Mouse (Mus musculus): ENCODE results near the gene Aurkb.

DNA sequence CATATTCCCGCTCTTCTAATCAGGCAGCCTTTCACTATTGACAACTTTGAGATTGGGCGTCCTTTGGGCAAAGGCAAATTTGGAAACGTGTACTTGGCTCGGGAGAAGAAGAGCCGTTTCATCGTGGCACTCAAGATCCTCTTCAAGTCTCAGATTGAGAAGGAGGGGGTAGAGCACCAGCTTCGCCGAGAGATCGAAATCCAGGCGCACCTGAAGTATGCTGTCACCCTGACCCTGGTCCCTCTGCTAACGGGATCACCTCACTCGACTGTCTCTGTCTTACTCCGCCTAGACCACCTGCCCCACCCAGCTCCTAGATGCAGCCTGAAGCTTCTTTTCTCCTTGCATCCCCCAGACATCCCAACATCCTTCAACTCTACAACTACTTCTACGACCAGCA is 2.7 kb downstream of the Aurkb start:
- TF ChIP-seq CTCF (conservative IDR thresholded peaks at IDR 0.05; ENCODE audit: low read length) (no peak), NANOG (IDR thresholded peaks at IDR 0.05; ENCODE audit: borderline replicate concordance, low read length) (no peak)

All from E14TG2a.4 (cell line).